Mouse (Mus musculus) E14TG2a.4 (cell line): ENCODE results near the gene Oard1.
A peak's percentile ranks its signal among the peaks of the same experiment; 100 is the strongest.

Source experiments
- H3K27me3 ChIP-seq: 2 replicates; pipeline ENCODE4 v1.6.1; 2014; ENCODE audit warnings: low read length, control low read depth; ENCODE audit not compliant: insufficient read depth
- H3K36me3 ChIP-seq: 2 replicates; pipeline ENCODE4 v1.6.1; 2014; ENCODE audit warnings: low read length, control low read depth; ENCODE audit not compliant: insufficient read depth
- H3K4me1 ChIP-seq: replicated peaks from 2 replicates; pipeline ENCODE4 v1.6.1; 2014; ENCODE audit warnings: low read depth, low read length, control low read depth
- H3K4me3 ChIP-seq: replicated peaks from 2 replicates; pipeline ENCODE4 v1.5.1; 2014; ENCODE audit warnings: mild to moderate bottlenecking, low read length
- H3K9me3 ChIP-seq: 2 replicates; pipeline ENCODE4 v1.6.1; 2014; ENCODE audit warnings: low read length, control low read depth
- CTCF ChIP-seq: conservative IDR thresholded peaks from 2 replicates; pipeline ENCODE4 v1.5.1; 2014; ENCODE audit warnings: low read length
- NANOG ChIP-seq: IDR thresholded peaks from 2 replicates; pipeline ENCODE4 v1.6.1; 2014; ENCODE audit warnings: borderline replicate concordance, low read length, mixed read lengths
- POU5F1 ChIP-seq: IDR thresholded peaks from 2 replicates; pipeline ENCODE4 v1.6.1; 2014; ENCODE audit warnings: low read length, borderline replicate concordance

Gene Oard1

DNA sequence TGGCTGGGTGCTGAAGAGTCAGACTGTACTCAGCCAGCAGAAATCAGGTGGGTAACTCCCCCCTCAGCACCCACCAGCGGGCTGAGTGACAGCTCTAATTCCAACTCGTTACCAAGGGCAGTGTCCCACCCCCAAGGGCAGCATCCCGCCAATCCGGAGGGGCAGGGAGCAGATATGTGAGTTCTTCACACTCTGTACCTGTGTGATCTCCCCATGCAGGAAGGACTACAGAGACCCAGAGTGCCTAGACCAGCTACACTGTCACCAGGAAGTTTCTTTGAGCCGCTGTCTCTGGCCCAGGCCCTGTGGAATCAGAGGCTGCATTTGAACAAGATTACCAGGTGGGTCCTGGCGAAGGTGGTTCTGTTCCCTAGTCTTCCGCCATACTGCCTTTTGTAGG lies 44.4 kb downstream of the Oard1 start:
- TF ChIP-seq CTCF (no peak), NANOG (no peak), POU5F1 (no peak)
- H3K27me3 ChIP-seq: peaks cover 17% of the 10 kb centered on the region
- H3K9me3 ChIP-seq: no peaks in the 10 kb centered on the region
- H3K4me3 ChIP-seq: peak overlapping the region; percentile 68
- peaks cover 60% of the 10 kb centered on the region for H3K4me1 ChIP-seq
- no peaks in the 10 kb centered on the region for H3K36me3 ChIP-seq

DNA sequence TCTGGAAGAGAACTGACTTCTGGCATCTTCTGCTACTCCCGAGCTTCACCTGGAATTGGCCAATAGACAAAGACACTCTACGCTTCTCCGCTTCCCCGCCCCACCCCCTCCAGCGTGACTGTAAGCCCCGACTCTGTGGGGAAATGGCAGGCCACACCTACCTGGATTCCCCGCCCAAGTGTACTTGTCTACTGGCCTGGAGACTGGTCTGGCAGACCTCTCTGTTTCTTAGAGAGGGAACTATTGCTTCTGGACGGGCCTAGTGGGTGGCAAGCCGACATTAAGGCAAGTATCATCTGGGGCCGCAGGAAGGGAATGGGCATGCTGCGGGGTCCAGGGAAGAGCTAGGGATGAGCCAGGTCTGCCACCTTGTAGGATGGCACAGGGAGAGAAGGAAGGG lies 44.9 kb downstream of the Oard1 start, which contains the start of gene Unc5cl:
TSS of gene Unc5cl (plus strand) at position 214 of the 400 bp plus-strand sequence.
- Histone ChIP-seq H3K27me3 (peaks cover 17% of the 10 kb centered on the region), H3K36me3 (no peaks in the 10 kb centered on the region), H3K4me3 (peak within 1 kb of the TSS; percentile 68), H3K4me1 (peaks cover 64% of the 10 kb centered on the region), H3K9me3 (no peaks in the 10 kb centered on the region)
- TF ChIP-seq CTCF (no peak), NANOG (no peak), POU5F1 (no peak)

- no peak for TF ChIP-seq POU5F1
- no peaks in the 10 kb centered on the region for H3K9me3 ChIP-seq
- no peaks in the 10 kb centered on the region for H3K36me3 ChIP-seq
- H3K4me3 ChIP-seq: no peak overlapping the region
- H3K4me1 ChIP-seq: peaks cover 56% of the 10 kb centered on the region
- peaks cover 17% of the 10 kb centered on the region for H3K27me3 ChIP-seq
These were observed 46.1 kb downstream of the Oard1 start for GRCm38 (mm10) chr17:48455955-48456354.

DNA sequence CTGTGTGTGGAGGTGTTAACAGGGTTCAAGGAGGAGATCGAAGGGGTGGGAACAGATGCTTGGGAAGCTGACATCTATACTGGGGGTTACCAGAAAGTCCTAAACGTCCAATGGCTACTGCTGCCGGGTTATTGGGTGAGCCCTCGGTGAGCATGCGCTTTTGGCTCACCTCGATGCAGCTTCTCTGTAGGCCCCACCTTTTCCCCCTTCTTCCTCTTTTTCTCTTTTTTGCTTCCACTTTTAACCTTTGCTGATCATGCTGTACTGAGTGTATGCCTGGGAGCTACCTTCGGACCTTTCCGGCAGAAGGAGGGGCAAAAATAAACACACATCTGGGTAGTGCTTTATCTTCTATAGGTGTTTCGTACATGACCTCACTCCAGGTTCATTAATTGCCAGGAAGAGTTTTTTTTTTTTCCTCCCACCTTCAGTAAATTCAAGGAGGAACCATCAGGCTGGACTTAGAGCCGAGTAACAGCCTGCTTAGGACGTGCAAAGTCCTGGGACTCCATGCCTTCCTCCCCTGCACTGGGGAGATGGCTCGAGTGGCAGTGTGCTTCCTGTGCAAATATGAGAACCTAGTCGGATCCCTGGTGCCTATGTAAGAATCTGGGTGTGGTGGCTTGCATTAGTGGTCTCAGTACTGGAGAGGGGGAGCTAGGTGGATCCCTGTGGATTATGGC lies 48.3 kb downstream of the Oard1 start:
- Histone ChIP-seq H3K27me3 (peaks cover 13% of the 10 kb centered on the region), H3K4me3 (no peak overlapping the region), H3K36me3 (no peaks in the 10 kb centered on the region), H3K9me3 (no peaks in the 10 kb centered on the region), H3K4me1 (peaks cover 48% of the 10 kb centered on the region)
- no peak for TF ChIP-seq POU5F1
- TF ChIP-seq CTCF: no peak
- no peak for TF ChIP-seq NANOG

DNA sequence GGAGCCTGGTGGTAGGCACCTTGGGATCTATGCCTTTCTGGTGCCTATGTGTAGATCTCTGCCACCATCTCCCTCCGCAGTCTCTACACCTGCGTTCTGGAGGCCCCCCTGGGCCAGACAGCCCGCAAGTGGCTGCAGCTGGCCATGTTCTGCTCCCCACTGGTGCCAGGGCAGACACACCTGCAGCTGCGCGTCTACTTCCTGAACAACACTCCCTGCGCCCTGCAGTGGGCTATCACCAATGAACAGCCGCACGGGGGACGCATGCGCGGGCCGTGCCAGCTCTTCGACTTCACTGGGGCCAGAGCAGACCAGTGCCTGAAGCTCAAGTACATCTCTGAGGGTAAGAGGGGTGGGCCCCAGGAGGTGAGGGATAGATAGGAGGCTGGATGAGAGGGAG lies 52.3 kb downstream of the Oard1 start:
- H3K4me3 ChIP-seq: peak overlapping the region; percentile 4; the same call in 1 of the 2 replicates
- peaks cover 26% of the 10 kb centered on the region for H3K4me1 ChIP-seq
- TF ChIP-seq POU5F1 (no peak), NANOG (no peak), CTCF (no peak)
- no peaks in the 10 kb centered on the region for H3K9me3 ChIP-seq
- H3K27me3 ChIP-seq: peaks cover 38% of the 10 kb centered on the region
- no peaks in the 10 kb centered on the region for H3K36me3 ChIP-seq

DNA sequence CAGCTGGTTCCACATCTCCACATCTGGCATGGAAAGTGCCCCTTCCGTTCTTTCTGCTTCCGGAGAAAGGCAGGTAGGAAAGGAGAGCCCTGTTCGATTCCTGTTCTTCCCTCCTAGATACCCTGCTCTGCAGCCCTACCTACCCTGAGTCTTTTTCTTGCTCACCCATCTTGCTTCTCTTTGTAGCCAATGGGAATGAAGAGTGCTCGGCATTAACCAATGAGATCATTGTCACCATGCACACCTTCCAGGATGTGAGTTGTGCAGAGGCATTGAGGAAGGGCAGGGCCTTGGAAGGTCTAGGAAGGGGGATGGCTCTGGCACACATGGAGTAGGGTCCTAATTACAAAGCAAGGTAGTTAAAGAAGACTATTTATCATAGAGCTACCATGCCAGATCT lies 53.6 kb downstream of the Oard1 start:
- Histone ChIP-seq H3K9me3 (no peaks in the 10 kb centered on the region), H3K27me3 (peaks cover 33% of the 10 kb centered on the region), H3K4me1 (peaks cover 30% of the 10 kb centered on the region), H3K36me3 (no peaks in the 10 kb centered on the region), H3K4me3 (no peak overlapping the region)
- TF ChIP-seq NANOG (no peak), CTCF (no peak), POU5F1 (no peak)
